Mouse (Mus musculus) lung, adult 2 months (tissue): ENCODE data around the gene Etv4. TPM values are rescaled to one million over a fixed set of nuclear protein-coding genes. Genes with fewer than 3 reads are reported as not detected.

Source experiments
- DNase-seq: peaks from one replicate; pipeline ENCODE4 v3.0.0; 2022
- H3K4me1 ChIP-seq: fragments of 200-500 bp; 2 replicates; pipeline ENCODE4 v1.6.1; 2011; ENCODE audit warnings: low read length; ENCODE audit not compliant: control insufficient read depth, insufficient read depth
- H3K4me3 ChIP-seq: fragments of 200-500 bp; replicated peaks from 2 replicates; pipeline ENCODE3; 2011; ENCODE audit warnings: low read depth, mild to moderate bottlenecking, control low read depth, low read length; ENCODE audit errors: extremely low read depth
- CTCF ChIP-seq: fragments of 200-500 bp; IDR thresholded peaks from 2 replicates; pipeline ENCODE4 v1.5.1; 2011; ENCODE audit warnings: mild to moderate bottlenecking, low read length, control low read depth; ENCODE audit not compliant: insufficient read depth
- POLR2A ChIP-seq: fragments of 200-500 bp; IDR thresholded peaks from 2 replicates; pipeline ENCODE4 v1.6.1; 2011; ENCODE audit warnings: low read depth, mild to moderate bottlenecking, control low read depth, low read length, borderline replicate concordance; ENCODE audit errors: extremely low read depth
- WGBS: fragments of 180-500 bp; shearing (Covaris S2); methylation state at CpG from one replicate; pipeline ENCODE4 v1.1.7; 2018; 5-methylcytosine and 5-hydroxymethylcytosine counted together
- polyA plus RNA-seq: library from polyadenylated mRNA; depleted of rRNA; stranded (reverse); fragments of >200 nt; gene quantifications from 2 replicates; pipeline ENCODE4 v1.2.3, GENCODE M21; 2012

The Etv4 gene
- polyA plus RNA-seq, 1 experiment = 0.95 TPM

- TF ChIP-seq CTCF = no peak
- no peak for TF ChIP-seq POLR2A
- Histone ChIP-seq H3K4me1 (no peaks in the 10 kb centered on the region), H3K4me3 (no peak overlapping the region)
- DNase-seq = no peak
- WGBS = 91% methylated on average over 6 of the region's 6 CpGs
Observed at GRCm38 (mm10) chr11:101768721-101769120, 16.4 kb downstream of the Etv4 start.

- Histone ChIP-seq H3K4me3 (no peak overlapping the region), H3K4me1 (no peaks in the 10 kb centered on the region)
- 58% methylated on average over 5 of the region's 5 CpGs for WGBS
- no peak for TF ChIP-seq POLR2A
- no peak for DNase-seq
Observed at GRCm38 (mm10) chr11:101767326-101767725, 17.8 kb downstream of the Etv4 start.

GRCm38 (mm10) chr11:101764546-101764945 lies 20.6 kb downstream of the Etv4 start:
- no peaks in the 10 kb centered on the region for H3K4me1 ChIP-seq
- 93% methylated on average over 8 of the region's 8 CpGs for WGBS
- H3K4me3 ChIP-seq = no peak overlapping the region
- DNase-seq = no peak
- TF ChIP-seq CTCF (no peak), POLR2A (no peak)

GRCm38 (mm10) chr11:101763723-101764122 lies 21.4 kb downstream of the Etv4 start:
- DNase-seq = no peak
- WGBS = 49% methylated on average over 7 of the region's 7 CpGs
- no peaks in the 10 kb centered on the region for H3K4me1 ChIP-seq
- H3K4me3 ChIP-seq = no peak overlapping the region
- peak; percentile 54 for TF ChIP-seq CTCF
- TF ChIP-seq POLR2A = no peak

- WGBS = 88% methylated on average over 3 of the region's 3 CpGs
Observed at GRCm38 (mm10) chr11:101759530-101759929, 25.6 kb downstream of the Etv4 start.

GRCm38 (mm10) chr11:101758431-101758830 lies 26.7 kb downstream of the Etv4 start:
- no peak for DNase-seq
- H3K4me3 ChIP-seq = no peak overlapping the region

More at GRCm38 (mm10) chr11:101759530-101759929, 25.6 kb downstream of the Etv4 start:
- no peaks in the 10 kb centered on the region for H3K4me1 ChIP-seq
- H3K4me3 ChIP-seq = no peak overlapping the region
- no peak for DNase-seq
- TF ChIP-seq CTCF (no peak), POLR2A (no peak)

GRCm38 (mm10) chr11:101757366-101757765 lies 27.8 kb downstream of the Etv4 start:
- no peak for DNase-seq
- WGBS = 72% methylated on average over 8 of the region's 8 CpGs
- no peaks in the 10 kb centered on the region for H3K4me1 ChIP-seq
- H3K4me3 ChIP-seq = no peak overlapping the region
- no peak for TF ChIP-seq POLR2A
- TF ChIP-seq CTCF = no peak

More at GRCm38 (mm10) chr11:101758431-101758830, 26.7 kb downstream of the Etv4 start:
- WGBS = 67% methylated on average over 5 of the region's 5 CpGs
- no peak for TF ChIP-seq CTCF
- TF ChIP-seq POLR2A = no peak
- H3K4me1 ChIP-seq = no peaks in the 10 kb centered on the region

GRCm38 (mm10) chr11:101756616-101757015 lies 28.6 kb downstream of the Etv4 start:
- TF ChIP-seq CTCF (no peak), POLR2A (no peak)
- H3K4me3 ChIP-seq = no peak overlapping the region
- DNase-seq = no peak
- H3K4me1 ChIP-seq = no peaks in the 10 kb centered on the region
- WGBS = 79% methylated on average over 8 of the region's 8 CpGs

- DNase-seq = no peak
- 23% methylated on average over 9 of the region's 9 CpGs for WGBS
- peak overlapping the region; percentile 94 for H3K4me3 ChIP-seq
- H3K4me1 ChIP-seq = peaks cover 5% of the 10 kb centered on the region; the same call in 1 of the 2 replicates
- no peak for TF ChIP-seq POLR2A
- TF ChIP-seq CTCF = no peak
Observed at GRCm38 (mm10) chr11:101733596-101733995, 51.6 kb downstream of the Etv4 start.

GRCm38 (mm10) chr11:101732518-101733440 lies 52.4 kb downstream of the Etv4 start, which contains the start of gene Dhx8:
Dhx8 (plus strand) TSS chr11:101732919.
- TF ChIP-seq POLR2A (peak; percentile 53; the same call in 1 of the 2 replicates), CTCF (peak; percentile 80)
- Histone ChIP-seq H3K4me3 (peak within 1 kb of the TSS; percentile 94), H3K4me1 (peaks cover 5% of the 10 kb centered on the region; the same call in 1 of the 2 replicates)
- WGBS = under 1% methylated on average over 51 of the region's 51 CpGs
- peak; percentile 97 for DNase-seq
